Mouse (Mus musculus) lung, adult 2 months (tissue): ENCODE measurements at regions not wholly inside any gene's neighbourhood (a gene's known extent, or its start where the extent isn't known, plus 50 kb on each side); places are given as distances from the start of the nearest gene placed in this dataset.

Experiments used
- CTCF ChIP-seq: fragments of 200-500 bp; IDR thresholded peaks from 2 replicates; pipeline ENCODE4 v1.5.1; 2011; ENCODE audit warnings: mild to moderate bottlenecking, low read length, control low read depth; ENCODE audit not compliant: insufficient read depth
- POLR2A ChIP-seq: fragments of 200-500 bp; IDR thresholded peaks from 2 replicates; pipeline ENCODE4 v1.6.1; 2011; ENCODE audit warnings: low read depth, mild to moderate bottlenecking, control low read depth, low read length, borderline replicate concordance; ENCODE audit errors: extremely low read depth

GRCm38 (mm10) chr10:16620804-16621559 is 1102.0 kb upstream of the Cited2 start:
- no peak for TF ChIP-seq POLR2A
- TF ChIP-seq CTCF = no peak
